Mouse (Mus musculus) ES-E14 (cell line): ENCODE results near the gene Myo1d. TPM values are rescaled to one million over a fixed set of nuclear protein-coding genes. Genes with fewer than 3 reads are reported as not detected.

Source experiments
- DNase-seq: peaks from one replicate; pipeline ENCODE4 v3.0.0-alpha.2; 2013; ENCODE audit warnings: low read depth, low spot score
- H3K27ac ChIP-seq: 2 replicates; pipeline ENCODE4 v1.5.1; 2012; ENCODE audit warnings: low read depth, mild to moderate bottlenecking, low read length, moderate library complexity, mixed read lengths; ENCODE audit not compliant: poor library complexity, insufficient read depth, severe bottlenecking
- H3K36me3 ChIP-seq: 2 replicates; pipeline ENCODE4 v1.6.1; 2012; ENCODE audit warnings: mild to moderate bottlenecking, low read length, moderate library complexity, mixed read lengths; ENCODE audit not compliant: control insufficient read depth, poor library complexity, insufficient read depth, severe bottlenecking
- H3K4me1 ChIP-seq, 2 experiments: fragments of 150-350 bp in 1 of 2; sonication (generic) in 1 of 2; 2 replicates each; pipeline ENCODE4 v1.6.1; 2012; ENCODE audit warnings: low read length in 2 of 2, mild to moderate bottlenecking in 1 of 2, mixed read lengths in 1 of 2; ENCODE audit not compliant: control insufficient read depth in 2 of 2, insufficient read depth in 2 of 2, poor library complexity in 1 of 2
- H3K4me3 ChIP-seq, 2 experiments: fragments of 150-350 bp in 1 of 2; sonication (generic) in 1 of 2; 2 replicates each; pipeline ENCODE4 v1.5.1; 2012; ENCODE audit warnings: low read length in 2 of 2, low read depth in 1 of 2, mild to moderate bottlenecking in 1 of 2, mixed read lengths in 1 of 2; ENCODE audit not compliant: insufficient read depth in 1 of 2, poor library complexity in 1 of 2, severe bottlenecking in 1 of 2
- H3K9ac ChIP-seq: 2 replicates; pipeline ENCODE4 v1.6.1; 2012; ENCODE audit warnings: low read depth, mild to moderate bottlenecking, low read length, mixed read lengths; ENCODE audit not compliant: poor library complexity, insufficient read depth, severe bottlenecking
- H3K9me3 ChIP-seq: fragments of 150-350 bp; sonication (generic); 2 replicates; pipeline ENCODE4 v1.6.1; 2012; ENCODE audit warnings: low read depth, mild to moderate bottlenecking, low read length; ENCODE audit not compliant: control insufficient read depth, insufficient read depth
- CHD2 ChIP-seq: IDR thresholded peaks from 2 replicates; pipeline ENCODE4 v1.6.1; 2014; ENCODE audit warnings: mild to moderate bottlenecking, low read depth, low read length, inconsistent platforms
- HCFC1 ChIP-seq: IDR thresholded peaks from 2 replicates; pipeline ENCODE4 v1.6.1; 2012; ENCODE audit warnings: low read length, inconsistent platforms, borderline replicate concordance; ENCODE audit not compliant: insufficient read depth
- MAFK ChIP-seq: IDR thresholded peaks from 2 replicates; pipeline ENCODE4 v1.6.1; 2014; ENCODE audit warnings: mild to moderate bottlenecking, low read depth, low read length, inconsistent platforms; ENCODE audit not compliant: insufficient read depth
- ZC3H11A ChIP-seq: IDR thresholded peaks from 2 replicates; pipeline ENCODE4 v1.6.1; 2012; ENCODE audit warnings: low read depth, mild to moderate bottlenecking, inconsistent platforms, low read length, borderline replicate concordance
- ZNF384 ChIP-seq: IDR thresholded peaks from 2 replicates; pipeline ENCODE4 v1.6.1; 2012; ENCODE audit warnings: low read depth, low read length, inconsistent platforms
- in situ Hi-C, 2 experiments: fragments of 600-800 bp; cut with MboI; formaldehyde crosslinking; loops; one replicate each; pipeline ENCODE4 v1.15.1; 2025; ENCODE audit warnings: low sequenced_read_pairs in 2 of 2, inconsistent platforms in 1 of 2; ENCODE audit not compliant: unreplicated experiment in 2 of 2
- total RNA-seq: library from RNA; depleted of rRNA; stranded (reverse); fragments of 300-350 nt; gene quantifications from 2 replicates; pipeline ENCODE4 v1.2.3, GENCODE M21; 2012

Gene Myo1d
- total RNA-seq, 1 experiment, result 2.9 TPM

GRCm38 (mm10) chr11:80602707-80603441 lies 177.0 kb downstream of the Myo1d start:
- TF ChIP-seq ZC3H11A (no peak), MAFK (no peak), CHD2 (no peak), HCFC1 (no peak), ZNF384 (no peak)
- no peak for DNase-seq
- peak overlapping the region; percentile 22 to 34; a peak in 3 of 4 replicates for H3K4me3 ChIP-seq
- no peaks in the 10 kb centered on the region for H3K4me1 ChIP-seq
- peak overlapping the region; percentile 2; the same call in 1 of the 2 replicates for H3K9ac ChIP-seq
- no peak overlapping the region for H3K27ac ChIP-seq
- H3K36me3 ChIP-seq, result no peaks in the 10 kb centered on the region
- H3K9me3 ChIP-seq, result no peaks in the 10 kb centered on the region
- in situ Hi-C loops, result no loop called here

GRCm38 (mm10) chr11:80602041-80602458 lies 177.8 kb downstream of the Myo1d start:
- no peak for DNase-seq
- H3K4me3 ChIP-seq, result no peak overlapping the region
- in situ Hi-C loops, result no loop called here

GRCm38 (mm10) chr11:80601040-80601864 lies 178.6 kb downstream of the Myo1d start:
- Histone ChIP-seq H3K27ac (no peak overlapping the region), H3K4me3 (no peak overlapping the region), H3K9ac (no peak overlapping the region), H3K9me3 (no peaks in the 10 kb centered on the region), H3K36me3 (no peaks in the 10 kb centered on the region), H3K4me1 (0 out of 4 replicates have a peak, but pooled peaks cover 0 to 1% of the 10 kb centered on the region in 2 experiments)
- TF ChIP-seq ZNF384, result no peak
- DNase-seq, result no peak
- in situ Hi-C loops, result no loop called here

More at GRCm38 (mm10) chr11:80602041-80602458, 177.8 kb downstream of the Myo1d start:
- TF ChIP-seq MAFK (no peak), ZNF384 (no peak), HCFC1 (no peak)
- Histone ChIP-seq H3K9me3 (no peaks in the 10 kb centered on the region), H3K4me1 (0 out of 4 replicates have a peak, but pooled peaks cover 0 to 1% of the 10 kb centered on the region in 2 experiments), H3K36me3 (no peaks in the 10 kb centered on the region), H3K9ac (no peak overlapping the region), H3K27ac (no peak overlapping the region)

GRCm38 (mm10) chr11:80595482-80595881 lies 184.3 kb downstream of the Myo1d start:
- Histone ChIP-seq H3K4me3 (no peak overlapping the region), H3K9ac (no peak overlapping the region), H3K4me1 (0 out of 4 replicates have a peak, but pooled peaks cover 0 to 1% of the 10 kb centered on the region in 2 experiments), H3K36me3 (no peaks in the 10 kb centered on the region), H3K27ac (no peak overlapping the region), H3K9me3 (no peaks in the 10 kb centered on the region)
- DNase-seq, result no peak
- in situ Hi-C loops, result no loop called here
- TF ChIP-seq ZNF384, result no peak
- TF ChIP-seq HCFC1, result no peak
- no peak for TF ChIP-seq MAFK
- TF ChIP-seq CHD2, result no peak
- TF ChIP-seq ZC3H11A, result no peak
